ENCODE assay signal across 24 mouse cellular contexts in genomic region chr13:110722752-110723151, GRCm38 (mm10).
"Had no signal": no experiment of that assay in that cellular context is flagged by ENCODE, and none has a peak within 500 bp of the region (broad histone marks: within the 10 kb centered on the region; RNA-seq: fewer than 3 reads in every experiment).

No protein-coding gene starts in this region.

- H3K9ac ChIP-seq: heart, embryonic 12.5 days; hindbrain, embryonic 13.5 days; hindbrain, embryonic 15.5 days; kidney, embryonic 15.5 days; limb, embryonic 12.5 days; limb, embryonic 15.5 days; liver, embryonic 12.5 days; liver, embryonic 14.5 days had no signal

- H3K4me2 ChIP-seq: heart, embryonic 12.5 days; hindbrain, embryonic 13.5 days; hindbrain, embryonic 15.5 days; kidney, embryonic 15.5 days; limb, embryonic 12.5 days; liver, embryonic 12.5 days had no signal

- H3K36me3 ChIP-seq: heart, embryonic 10.5 days; heart, embryonic 12.5 days; hindbrain, embryonic 13.5 days; hindbrain, embryonic 15.5 days; kidney, embryonic 15.5 days; limb, embryonic 12.5 days; limb, embryonic 15.5 days; liver, embryonic 12.5 days had no signal

- H3K27ac ChIP-seq: gastrocnemius, adult 2 months; heart, embryonic 10.5 days; hindbrain, embryonic 13.5 days; hindbrain, embryonic 15.5 days; hindbrain, postnatal 0 days; kidney, embryonic 15.5 days; kidney, postnatal 0 days; limb, embryonic 12.5 days; limb, embryonic 15.5 days; liver, embryonic 12.5 days; liver, embryonic 14.5 days had no signal

- DNase-seq: gastrocnemius, adult 2 months; gastrocnemius, postnatal 10 days; gastrocnemius, postnatal 25 days; heart, adult 18-20 months; heart, postnatal 10 days; heart, postnatal 36 days; kidney, adult 11 months; kidney, adult 2 months; kidney, adult 9 months; kidney, postnatal 14 days; kidney, postnatal 36 days; left cerebral cortex, postnatal 4 days had no signal

- H3K4me1 ChIP-seq: hindbrain, embryonic 13.5 days; hindbrain, embryonic 15.5 days; kidney, embryonic 15.5 days; liver, embryonic 12.5 days had no signal

- H3K27me3 ChIP-seq: heart, embryonic 12.5 days; hindbrain, embryonic 13.5 days; hindbrain, embryonic 15.5 days; kidney, embryonic 15.5 days; limb, embryonic 12.5 days; limb, embryonic 15.5 days; liver, embryonic 12.5 days had no signal

- H3K4me3 ChIP-seq: gastrocnemius, adult 2 months; heart, embryonic 10.5 days; heart, embryonic 12.5 days; hindbrain, embryonic 13.5 days; hindbrain, embryonic 15.5 days; kidney, embryonic 15.5 days; limb, embryonic 12.5 days; limb, embryonic 15.5 days; liver, embryonic 12.5 days had no signal

- ATAC-seq: hindbrain, postnatal 0 days; intestine, embryonic 16.5 days; liver, embryonic 12.5 days had no signal

- H3K9me3 ChIP-seq: heart, embryonic 10.5 days; heart, embryonic 12.5 days; hindbrain, embryonic 13.5 days; hindbrain, embryonic 15.5 days; kidney, embryonic 15.5 days; limb, embryonic 12.5 days; limb, embryonic 15.5 days; liver, embryonic 12.5 days had no signal
